Mouse (Mus musculus) hematopoietic stem cell, adult 5-6 weeks (primary cell): Measurements from ENCODE around the gene Colgalt1. TPM values are rescaled to one million over a fixed set of nuclear protein-coding genes. Genes with fewer than 3 reads are reported as not detected.
A peak's percentile ranks its signal among the peaks of the same experiment; 100 is the strongest.

ENCODE experiments used
- ATAC-seq, 2 experiments: fragments of 125-278 bp in 1 of 2; replicated peaks in 1 of 2; 2 replicates each; pipeline ENCODE4 v1.8.0; 2016 to 2017; ENCODE audit warnings: inconsistent platforms in 2 of 2, mild to moderate bottlenecking in 2 of 2, moderate number of reproducible peaks in 2 of 2, low read depth in 1 of 2, moderate TSS enrichment in 1 of 2; ENCODE audit not compliant: low FRiP score in 2 of 2, poor library complexity in 2 of 2, severe bottlenecking in 2 of 2, insufficient read depth in 1 of 2, low TSS enrichment in 1 of 2
- total RNA-seq: library from RNA; stranded (forward); fragments of 172-1452, 232-1000 nt; gene quantifications from 2 replicates; pipeline ENCODE4 v1.2.3, GENCODE M21; 2017

Gene Colgalt1
- total RNA-seq, 1 experiment from 2014 or later, result 53.6 TPM

DNA sequence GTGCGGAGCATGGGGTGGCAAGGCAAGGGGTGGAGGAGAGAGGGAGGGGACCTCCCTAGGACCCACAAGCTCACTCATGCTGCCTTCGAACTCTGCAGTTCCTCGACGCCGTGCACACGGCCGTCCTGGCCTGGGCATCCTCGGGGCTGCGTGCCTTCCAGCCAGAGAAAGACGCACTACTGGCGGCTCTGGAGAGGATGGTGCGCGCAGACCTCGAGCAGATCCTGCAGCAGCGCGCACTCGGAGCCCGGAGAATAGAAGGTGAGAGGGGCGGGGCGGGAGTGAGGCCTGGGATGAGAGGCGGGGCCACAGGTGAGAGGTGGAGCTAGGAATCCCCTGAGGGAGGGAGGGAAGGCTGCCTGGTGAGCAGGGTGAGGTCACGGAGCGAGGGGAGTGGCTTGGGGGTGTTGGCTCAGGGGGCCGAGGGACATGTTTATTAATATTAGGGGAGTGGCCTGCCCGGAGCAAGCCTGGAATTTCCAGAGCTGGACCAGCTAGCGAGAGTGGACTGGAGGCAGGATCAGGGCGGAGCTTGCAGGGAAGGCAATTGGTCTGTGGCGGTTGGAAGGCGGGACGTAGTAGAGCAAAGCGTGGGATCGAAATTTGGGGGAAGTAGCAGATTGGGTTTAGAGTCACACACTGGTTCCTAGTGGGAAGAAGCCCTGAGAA lies 8.0 kb upstream of the Colgalt1 start:
- peak; percentile 23 to 46; a peak in 3 of 4 replicates for ATAC-seq

DNA sequence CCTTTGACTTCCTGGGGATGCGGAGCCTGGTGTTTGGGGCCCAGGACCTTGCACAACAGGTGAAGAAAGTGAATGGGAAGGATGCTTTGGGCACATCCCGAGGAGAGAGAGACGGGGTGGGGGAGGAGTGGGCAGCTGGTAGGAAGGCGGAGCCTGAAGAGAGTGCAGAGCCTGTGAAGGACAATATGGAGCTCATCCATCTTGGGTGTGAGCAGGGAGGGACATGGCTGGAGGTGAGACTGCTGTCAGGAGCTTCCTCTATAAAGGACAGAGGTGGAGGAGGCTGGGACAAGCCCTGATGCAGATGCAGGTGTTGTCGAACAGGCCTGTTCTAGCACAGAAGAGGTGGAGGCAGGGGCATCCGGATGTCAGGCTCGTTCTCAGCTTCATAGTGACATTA lies 6.8 kb upstream of the Colgalt1 start:
- no peak for ATAC-seq

DNA sequence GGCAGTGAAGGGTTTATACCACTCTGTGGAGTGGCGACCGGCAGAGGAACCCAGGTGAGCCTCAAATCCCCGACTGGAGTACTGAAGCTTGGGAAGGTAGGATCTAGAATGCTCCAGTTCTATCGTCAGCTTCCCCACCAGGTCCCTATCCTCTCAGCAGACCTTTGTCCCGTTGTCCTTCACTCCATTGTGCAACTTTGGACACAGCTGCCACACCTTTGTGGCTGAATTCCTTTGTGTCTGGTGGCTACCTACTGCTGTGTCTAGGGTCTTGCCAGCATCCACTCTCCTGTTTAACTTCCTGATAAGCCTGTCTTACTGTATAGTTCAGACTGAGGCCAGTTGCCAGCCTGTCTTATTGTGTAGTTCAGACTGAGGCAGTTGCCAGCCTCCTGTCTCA lies 1.3 kb downstream of the Colgalt1 start:
- no peak for ATAC-seq

DNA sequence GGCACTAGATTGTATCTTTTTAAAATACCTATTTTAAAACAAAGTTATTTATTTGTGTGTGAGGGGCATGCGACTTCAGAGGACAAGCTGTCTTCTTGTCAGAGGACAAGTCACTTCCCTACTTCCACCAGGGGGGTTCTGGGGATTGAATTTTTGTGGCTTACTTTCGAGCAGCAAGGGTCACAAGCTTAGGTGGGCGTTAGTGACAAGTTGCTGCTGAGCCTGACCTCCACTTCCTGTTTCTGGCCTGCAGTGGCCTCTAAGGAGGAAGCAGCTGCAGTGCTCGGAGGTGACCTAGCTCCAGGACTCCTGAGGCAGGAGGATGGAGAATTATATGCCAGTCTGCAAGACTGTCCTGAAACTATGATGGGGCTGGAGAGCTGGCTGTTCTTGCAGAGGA lies 2.6 kb downstream of the Colgalt1 start:
- ATAC-seq, result peak; percentile 15 to 57; a peak in 3 of 4 replicates

DNA sequence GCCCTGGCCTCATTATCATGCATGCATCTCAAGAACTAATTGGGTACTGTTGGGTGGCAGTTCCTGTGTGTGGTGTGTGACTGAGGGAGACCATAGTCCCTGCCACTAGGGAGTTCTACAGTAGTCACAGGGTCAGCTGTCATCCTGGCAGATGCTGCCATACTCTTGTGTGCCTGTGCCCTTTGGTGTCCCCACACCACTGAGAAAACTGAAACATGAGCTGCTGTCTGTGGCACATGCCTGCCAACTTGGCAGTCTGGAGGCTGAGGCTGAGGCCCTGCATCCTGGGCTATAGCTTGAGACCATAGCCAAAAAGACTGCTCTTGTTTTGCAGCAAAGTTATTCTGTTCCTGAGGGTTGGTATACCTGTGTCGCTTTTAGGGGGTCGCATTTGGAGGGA lies 9.0 kb downstream of the Colgalt1 start:
- no peak for ATAC-seq

DNA sequence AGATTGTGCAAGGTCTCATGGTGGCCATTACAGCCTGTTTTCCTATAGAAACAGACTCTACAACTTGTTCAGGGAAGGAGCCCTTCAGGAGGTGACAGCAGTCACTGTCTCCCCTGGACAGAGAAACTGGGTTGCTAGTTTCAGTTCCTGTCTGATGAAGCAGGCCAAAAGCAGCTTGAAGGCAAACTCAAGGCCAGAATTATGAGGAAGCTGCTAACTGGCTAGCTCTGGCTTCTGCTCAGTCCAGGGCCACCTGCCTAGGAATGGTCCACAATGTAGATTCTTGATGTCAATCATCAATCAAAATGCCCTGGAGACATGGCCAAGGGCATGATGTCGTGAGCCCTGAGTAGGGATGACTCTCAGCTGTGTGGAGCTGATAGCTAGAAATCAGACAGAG lies 14.3 kb downstream of the Colgalt1 start:
- no peak for ATAC-seq

DNA sequence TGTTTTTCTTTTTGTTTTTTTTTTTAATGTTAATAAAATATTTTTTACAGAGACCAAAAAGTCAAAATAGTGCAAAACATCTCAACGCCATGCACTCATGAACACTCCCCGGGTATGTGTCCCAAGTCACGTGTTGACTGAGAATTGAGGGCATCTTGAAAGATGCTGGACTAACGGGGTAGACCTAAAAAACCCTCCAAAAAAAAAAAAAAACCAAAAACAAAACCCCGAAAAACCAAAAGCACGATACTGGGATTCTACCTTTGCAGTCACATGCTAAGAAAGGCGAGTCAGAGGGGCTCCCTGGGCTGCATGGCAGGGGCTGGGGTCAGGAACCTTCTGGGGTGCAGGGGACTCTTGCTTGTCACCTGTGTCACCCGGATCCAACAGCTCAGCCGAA lies 16.0 kb downstream of the Colgalt1 start:
- no peak for ATAC-seq

DNA sequence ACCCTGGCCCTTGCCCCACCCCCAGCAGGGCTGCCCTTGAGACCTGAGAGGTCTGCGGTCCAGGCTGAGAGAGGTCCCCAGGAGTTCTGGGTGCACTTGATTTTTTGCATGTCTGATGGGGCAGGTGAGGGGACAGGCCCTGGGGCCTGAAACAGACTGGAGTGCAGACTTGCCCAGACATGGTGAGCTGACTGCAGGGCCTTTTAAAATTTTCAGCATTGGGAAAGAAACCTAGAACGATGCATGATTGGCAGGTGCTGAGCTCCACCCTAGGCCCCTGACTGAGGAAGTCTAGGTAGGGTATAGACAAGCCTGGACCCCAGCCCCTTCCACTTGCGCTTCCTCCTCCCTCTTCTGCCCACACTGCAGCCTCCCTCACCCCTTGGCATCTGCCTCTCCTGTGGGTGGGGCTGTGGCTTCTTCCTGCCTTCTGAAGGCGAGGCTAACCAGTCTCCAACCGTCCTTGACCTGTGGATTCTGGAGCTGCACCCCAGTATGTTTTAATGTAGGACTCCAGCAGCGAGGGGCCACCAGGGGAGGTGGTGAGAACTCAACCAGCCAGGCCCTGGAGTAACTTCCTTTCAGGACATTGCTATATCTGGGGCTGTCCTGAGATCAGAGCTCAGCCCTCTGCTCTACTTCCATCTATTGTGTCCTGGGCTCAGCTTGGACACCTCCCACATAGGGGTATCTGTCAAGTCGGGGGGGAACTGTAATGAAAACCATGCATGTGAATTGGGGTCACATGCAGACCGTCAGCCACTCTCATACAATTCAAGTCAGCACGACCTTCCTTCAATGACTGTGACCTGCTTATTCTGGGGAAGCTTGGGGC lies 16.7 kb downstream of the Colgalt1 start:
- no peak for ATAC-seq

DNA sequence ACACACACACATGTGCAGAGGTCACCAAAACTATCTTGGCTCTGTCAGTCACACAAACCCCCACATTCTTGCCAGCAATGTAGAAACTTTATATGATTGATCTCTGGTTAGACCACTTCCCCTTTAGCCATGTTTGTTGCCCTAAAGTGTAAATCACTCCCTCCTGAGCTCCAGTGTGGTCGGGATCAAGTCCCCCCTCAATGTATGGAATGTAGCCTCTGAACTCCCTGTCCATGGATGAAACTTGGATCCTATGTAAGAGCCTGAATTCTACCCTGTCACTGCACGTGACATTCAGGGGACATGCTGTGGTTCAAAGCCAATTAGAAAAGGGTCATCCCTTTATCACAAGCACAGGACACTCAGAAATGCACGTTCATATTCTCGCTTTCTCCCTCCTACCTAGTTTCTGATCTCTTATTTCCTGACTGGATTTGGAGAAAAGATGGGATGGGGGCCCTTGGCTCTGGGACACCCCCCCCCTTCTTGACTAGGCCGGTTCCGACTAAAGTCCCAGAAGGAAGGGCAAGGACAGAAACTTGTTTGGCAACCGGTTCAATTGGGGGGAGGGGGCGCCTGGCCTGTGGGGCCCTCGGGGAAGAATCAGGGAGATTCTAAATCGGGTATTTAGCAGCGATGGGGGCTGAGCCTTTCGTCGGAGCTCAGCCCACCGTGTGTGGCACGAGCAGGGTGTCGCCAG lies 17.7 kb downstream of the Colgalt1 start:
- peak; percentile 30 to 36 for ATAC-seq

DNA sequence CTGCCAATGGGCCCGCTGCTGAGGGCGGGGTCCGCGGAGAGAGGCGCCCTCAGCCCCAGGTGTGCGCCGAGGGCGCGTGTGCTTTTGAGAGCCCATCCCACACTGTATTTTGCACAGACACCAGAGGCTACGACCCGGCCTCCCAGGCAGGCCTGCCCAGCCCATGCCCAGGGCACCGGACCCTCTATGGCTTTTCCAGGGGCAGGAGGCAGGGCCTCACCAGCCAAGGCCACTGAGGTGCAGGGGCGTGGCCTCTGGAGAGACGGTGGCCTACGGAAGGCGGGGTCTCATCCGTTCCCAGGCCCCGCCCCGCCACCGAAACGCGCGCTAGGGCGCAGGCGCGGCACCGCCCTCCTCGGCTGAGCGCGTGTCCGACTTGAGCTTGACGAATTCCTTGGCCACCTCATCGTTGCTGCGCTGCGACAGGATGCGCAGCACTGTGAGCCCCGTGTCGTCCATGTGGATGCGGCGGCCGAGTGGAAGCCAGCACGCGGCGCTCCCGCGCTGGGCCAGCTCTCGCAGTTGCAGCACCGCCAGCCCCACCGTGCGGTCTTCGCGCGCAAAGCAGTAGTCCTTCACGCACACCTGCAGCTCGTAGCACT lies 18.4 kb downstream of the Colgalt1 start:
- peak; percentile 54 to 67 for ATAC-seq

DNA sequence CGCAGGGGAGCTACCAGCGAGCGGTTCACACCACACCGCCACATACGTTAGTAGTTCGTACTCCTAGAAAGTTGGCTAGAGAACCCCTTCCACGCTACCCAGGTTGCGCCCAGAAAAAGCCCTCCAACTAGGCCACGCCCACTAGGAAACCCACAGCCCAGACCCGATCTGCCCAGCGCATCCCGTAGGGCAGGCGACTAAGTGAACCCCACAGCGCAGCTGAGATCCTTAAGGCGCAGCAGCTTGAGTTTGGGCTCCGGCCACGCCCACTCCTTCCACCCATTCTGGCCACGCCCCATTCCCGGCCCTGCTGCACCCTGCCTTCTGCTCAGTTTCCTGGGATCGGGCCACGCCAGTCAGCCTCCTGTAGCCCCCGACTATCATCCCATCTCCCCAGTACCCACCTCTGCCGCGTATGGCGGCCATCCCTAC lies 19.0 kb downstream of the Colgalt1 start:
- no peak for ATAC-seq

DNA sequence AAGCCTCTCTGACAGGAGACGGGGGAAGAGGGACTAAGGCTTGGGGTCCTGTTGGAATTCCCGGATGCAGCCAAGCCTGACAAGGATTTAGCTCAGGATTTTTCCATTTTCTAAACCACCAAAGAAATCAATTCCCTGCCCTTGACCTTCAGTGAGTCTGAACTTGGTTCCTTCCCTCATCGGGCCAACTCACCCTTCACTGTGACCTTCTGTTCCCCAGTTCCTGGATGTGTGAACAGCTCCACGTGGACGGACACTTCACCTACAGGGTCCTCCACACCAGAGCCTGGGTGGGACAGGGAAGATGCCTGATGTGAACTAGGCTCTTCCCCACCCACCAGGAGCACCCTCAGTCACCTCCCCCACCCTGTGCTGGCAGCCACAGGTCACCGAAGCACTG lies 20.0 kb downstream of the Colgalt1 start:
- no peak for ATAC-seq

DNA sequence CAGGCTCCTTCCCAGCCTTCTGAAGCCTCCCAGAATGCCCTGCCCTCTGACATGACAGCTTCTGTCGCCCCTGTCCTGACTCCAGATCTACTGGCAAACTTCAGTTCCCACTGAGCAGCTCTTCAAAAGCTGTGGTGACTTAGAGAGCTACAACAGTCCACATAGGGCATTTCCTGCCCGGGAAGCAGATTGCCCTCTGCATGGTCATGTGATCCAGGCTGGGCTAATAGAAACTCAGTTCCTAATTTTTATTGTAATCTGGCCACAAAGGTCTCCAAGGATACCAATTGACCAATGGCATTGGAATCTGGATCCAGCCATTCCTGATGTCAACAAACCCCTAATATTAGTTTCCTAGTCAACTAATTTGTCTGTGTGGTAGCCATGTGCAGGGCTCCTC lies 21.1 kb downstream of the Colgalt1 start:
- no peak for ATAC-seq

DNA sequence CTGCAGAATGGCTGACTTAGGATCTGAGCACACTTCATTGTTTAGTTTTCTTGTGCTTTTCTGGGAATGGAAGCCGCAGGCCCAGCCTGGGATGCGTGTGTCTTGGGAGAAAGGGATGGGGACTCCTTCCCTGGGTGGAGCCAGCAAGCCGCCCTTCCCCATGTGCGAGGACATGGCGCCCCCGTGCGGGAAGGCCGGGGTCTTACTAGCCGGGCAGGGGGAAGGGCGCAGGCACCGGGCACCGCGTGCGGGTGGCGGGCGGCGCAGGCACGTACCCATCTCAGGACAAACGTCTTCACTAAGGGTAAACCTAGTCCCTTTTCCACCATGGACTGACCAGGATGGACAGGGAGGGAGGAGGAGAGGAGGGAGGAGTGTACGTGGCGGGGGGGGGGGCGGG lies 22.4 kb downstream of the Colgalt1 start:
- ATAC-seq, result peak; percentile 14 to 44; a peak in 2 of 4 replicates

DNA sequence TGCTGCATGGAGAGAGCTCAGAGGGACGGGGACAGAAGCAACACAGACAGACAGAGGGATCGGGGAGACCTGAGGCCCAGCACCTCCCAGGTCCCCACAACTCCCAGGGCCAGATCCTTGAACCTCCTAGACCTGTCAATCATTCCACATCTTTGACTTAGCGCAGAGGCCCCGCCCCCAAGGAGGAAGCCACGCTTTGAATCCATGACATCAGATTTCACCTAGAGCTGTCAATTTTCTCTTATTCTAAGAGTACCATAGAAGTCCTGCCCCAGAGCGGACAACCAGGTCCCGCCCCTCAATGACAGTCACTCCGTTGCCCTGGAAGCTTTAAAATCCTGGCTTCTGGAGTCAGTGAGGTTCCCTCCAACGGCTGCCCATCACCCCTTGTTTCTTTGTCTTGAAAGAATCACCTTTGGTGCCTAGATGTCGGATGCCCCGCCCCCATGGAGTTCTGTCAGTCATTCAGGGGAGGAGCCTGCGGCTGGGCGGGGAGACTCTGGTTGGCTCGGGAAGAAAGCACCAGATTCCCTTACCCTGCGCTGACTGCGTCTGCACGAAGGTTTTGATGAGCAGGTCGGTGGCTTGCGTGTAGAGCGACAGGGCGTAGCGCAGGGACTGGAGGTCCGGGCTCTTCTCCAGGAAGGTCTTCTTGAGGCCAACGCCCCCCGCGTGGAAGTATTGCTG lies 23.3 kb downstream of the Colgalt1 start:
- peak; percentile 63 to 68; a peak in 3 of 4 replicates for ATAC-seq

DNA sequence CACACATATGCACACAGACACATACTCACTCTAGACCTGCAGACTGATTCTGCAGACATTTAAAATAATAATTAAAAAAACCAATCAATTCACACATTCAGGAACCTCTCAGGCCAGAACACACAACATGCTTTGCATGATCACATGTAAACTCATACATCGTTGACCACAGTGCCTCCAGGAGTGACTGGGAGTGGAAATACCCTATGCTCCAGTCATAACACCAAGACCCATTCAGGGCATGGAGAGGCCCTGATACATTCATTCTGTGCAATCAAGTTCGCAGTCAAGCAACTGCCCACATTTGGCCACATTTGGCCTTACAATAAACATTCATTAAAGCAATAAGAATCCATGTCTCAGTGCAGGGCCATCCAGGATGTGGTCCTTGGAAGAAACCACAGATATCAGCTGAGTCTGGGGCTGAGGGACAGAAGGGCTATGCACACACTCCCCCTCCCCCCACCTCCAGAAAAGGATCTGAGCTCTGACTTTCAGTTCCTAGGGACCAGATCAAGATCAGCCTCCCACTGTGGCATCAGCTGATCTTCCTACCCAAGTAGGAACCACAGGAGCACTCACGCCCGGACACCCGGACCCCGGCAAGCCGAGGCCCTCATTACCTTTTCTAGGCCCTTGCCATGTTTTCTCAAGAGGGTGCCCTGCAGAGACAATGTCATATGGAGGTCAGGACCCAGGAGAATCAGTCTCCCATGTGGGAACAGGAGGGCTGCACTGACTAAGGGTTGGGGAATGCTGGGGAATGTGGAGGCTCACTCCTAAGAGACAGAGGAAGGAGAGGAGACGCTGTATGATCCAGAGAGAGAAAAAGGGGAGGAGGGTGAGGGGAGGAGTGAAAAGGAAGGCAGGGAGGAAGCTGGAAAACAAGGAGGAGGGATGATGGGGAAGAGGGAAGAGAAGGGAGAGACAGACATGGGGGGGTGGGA lies 26.6 kb downstream of the Colgalt1 start:
- no peak for ATAC-seq
